Mouse (Mus musculus): ENCODE results near the gene Rccd1. TPM values are rescaled to one million over a fixed set of nuclear protein-coding genes. Genes with fewer than 3 reads are reported as not detected.

The Rccd1 gene
- polyA plus RNA-seq, 1 experiment from 2014 or later: 10.4 TPM

- Histone ChIP-seq H3K4me3 (replicated peaks) (no peak overlapping the region), H3K27me3 (no peaks in the 10 kb centered on the region), H3K4me1 (no peaks in the 10 kb centered on the region), H3K9me3 (replicated peaks) (peaks cover 2% of the 10 kb centered on the region; the same call in 1 of the 2 replicates), H3K9ac (no peak overlapping the region), H3K27ac (replicated peaks) (no peak overlapping the region), H3K36me3 (peaks cover 83% of the 10 kb centered on the region), H3K4me2 (replicated peaks) (no peak overlapping the region)
- ATAC-seq (ENCODE audit: insufficient number of reproducible peaks, low FRiP score, low TSS enrichment, low read depth): no peak
- WGBS: 84% methylated on average over 10 of the region's 10 CpGs
Observed at GRCm38 (mm10) chr7:80280032-80280431, 44.2 kb downstream of the Rccd1 start.

- no peak overlapping the region for H3K4me3 ChIP-seq (replicated peaks)
- H3K27ac ChIP-seq (replicated peaks): no peak overlapping the region
- no peak overlapping the region for H3K9ac ChIP-seq
- H3K27me3 ChIP-seq: no peaks in the 10 kb centered on the region
- no peak for ATAC-seq (ENCODE audit: insufficient number of reproducible peaks, low FRiP score, low TSS enrichment, low read depth)
- H3K4me2 ChIP-seq (replicated peaks): no peak overlapping the region
- peaks cover 9% of the 10 kb centered on the region; the same call in 1 of the 2 replicates for H3K9me3 ChIP-seq (replicated peaks)
- H3K4me1 ChIP-seq: no peaks in the 10 kb centered on the region
- WGBS: 97% methylated on average over 4 of the region's 4 CpGs
- H3K36me3 ChIP-seq: peaks cover 77% of the 10 kb centered on the region
Observed at GRCm38 (mm10) chr7:80276374-80276773, 47.9 kb downstream of the Rccd1 start.

GRCm38 (mm10) chr7:80273456-80273855, 50.8 kb downstream of the Rccd1 start:
- H3K27ac ChIP-seq (replicated peaks): no peak overlapping the region

GRCm38 (mm10) chr7:80269751-80270255, 54.5 kb downstream of the Rccd1 start:
- Histone ChIP-seq H3K9ac (peak overlapping the region; percentile 37), H3K36me3 (peaks cover 43% of the 10 kb centered on the region), H3K27ac (replicated peaks) (no peak overlapping the region), H3K4me1 (peaks cover 20% of the 10 kb centered on the region), H3K9me3 (replicated peaks) (0 out of 2 replicates have a peak, but pooled peaks cover 4% of the 10 kb centered on the region), H3K4me3 (replicated peaks) (peak overlapping the region; percentile 57), H3K4me2 (replicated peaks) (peak overlapping the region; percentile 79), H3K27me3 (no peaks in the 10 kb centered on the region)
- peak; percentile 56; the same call in 1 of the 2 replicates for ATAC-seq (ENCODE audit: insufficient number of reproducible peaks, low FRiP score, low TSS enrichment, low read depth)
- WGBS: 1% methylated on average over 23 of the region's 23 CpGs

More at GRCm38 (mm10) chr7:80273456-80273855, 50.8 kb downstream of the Rccd1 start:
- Histone ChIP-seq H3K4me3 (replicated peaks) (no peak overlapping the region), H3K9ac (no peak overlapping the region), H3K4me1 (peaks cover 18% of the 10 kb centered on the region), H3K36me3 (peaks cover 52% of the 10 kb centered on the region), H3K9me3 (replicated peaks) (peaks cover 9% of the 10 kb centered on the region; the same call in 1 of the 2 replicates), H3K4me2 (replicated peaks) (no peak overlapping the region), H3K27me3 (no peaks in the 10 kb centered on the region)
- WGBS: 87% methylated on average over 2 of the region's 2 CpGs
- ATAC-seq (ENCODE audit: insufficient number of reproducible peaks, low FRiP score, low TSS enrichment, low read depth): no peak

- Histone ChIP-seq H3K4me1 (peaks cover 20% of the 10 kb centered on the region), H3K36me3 (peaks cover 43% of the 10 kb centered on the region), H3K27me3 (no peaks in the 10 kb centered on the region), H3K9ac (peak within 1 kb of the TSS; percentile 37), H3K4me3 (replicated peaks) (peak within 1 kb of the TSS; percentile 57), H3K27ac (replicated peaks) (peak within 1 kb of the TSS; percentile 59; the same call in 1 of the 2 replicates), H3K9me3 (replicated peaks) (no peaks in the 10 kb centered on the region), H3K4me2 (replicated peaks) (peak within 1 kb of the TSS; percentile 79)
- 4% methylated on average over 21 of the region's 21 CpGs for WGBS
- peak; percentile 86 for ATAC-seq (ENCODE audit: insufficient number of reproducible peaks, low FRiP score, low TSS enrichment, low read depth)
Observed at GRCm38 (mm10) chr7:80268897-80269750, 55.1 kb downstream of the Rccd1 start, which contains the start of gene Vps33b. TSS of gene Vps33b (plus strand) at chr7:80269649.

GRCm38 (mm10) chr7:80267764-80268163, 56.5 kb downstream of the Rccd1 start:
- Histone ChIP-seq H3K9ac (no peak overlapping the region), H3K4me1 (peaks cover 20% of the 10 kb centered on the region), H3K4me3 (replicated peaks) (no peak overlapping the region), H3K9me3 (replicated peaks) (no peaks in the 10 kb centered on the region), H3K27ac (replicated peaks) (no peak overlapping the region), H3K4me2 (replicated peaks) (no peak overlapping the region), H3K27me3 (no peaks in the 10 kb centered on the region), H3K36me3 (peaks cover 40% of the 10 kb centered on the region)
- ATAC-seq (ENCODE audit: insufficient number of reproducible peaks, low FRiP score, low TSS enrichment, low read depth): no peak
- 63% methylated on average over 1 of the region's 1 CpGs for WGBS

- Histone ChIP-seq H3K4me3 (replicated peaks) (no peak overlapping the region), H3K27me3 (peaks cover 6% of the 10 kb centered on the region; the same call in 1 of the 2 replicates), H3K4me1 (peaks cover 22% of the 10 kb centered on the region), H3K27ac (replicated peaks) (no peak overlapping the region), H3K36me3 (peaks cover 40% of the 10 kb centered on the region), H3K4me2 (replicated peaks) (no peak overlapping the region), H3K9me3 (replicated peaks) (no peaks in the 10 kb centered on the region), H3K9ac (no peak overlapping the region)
- 93% methylated on average over 12 of the region's 12 CpGs for WGBS
- ATAC-seq (ENCODE audit: insufficient number of reproducible peaks, low FRiP score, low TSS enrichment, low read depth): no peak
Observed at GRCm38 (mm10) chr7:80264606-80265005, 59.6 kb downstream of the Rccd1 start.

- Histone ChIP-seq H3K4me1 (peaks cover 13% of the 10 kb centered on the region; the same call in 1 of the 2 replicates), H3K27me3 (peaks cover 21% of the 10 kb centered on the region), H3K27ac (replicated peaks) (peak overlapping the region; percentile 84), H3K9me3 (replicated peaks) (no peaks in the 10 kb centered on the region), H3K36me3 (peaks cover 33% of the 10 kb centered on the region), H3K4me2 (replicated peaks) (peak overlapping the region; percentile 82), H3K4me3 (replicated peaks) (peak overlapping the region; percentile 79), H3K9ac (peak overlapping the region; percentile 69)
- WGBS: under 1% methylated on average over 32 of the region's 32 CpGs
- ATAC-seq (ENCODE audit: insufficient number of reproducible peaks, low FRiP score, low TSS enrichment, low read depth): peak; percentile 61
Observed at GRCm38 (mm10) chr7:80261372-80261990, 62.8 kb downstream of the Rccd1 start.

- peak within 1 kb of the TSS; percentile 79 for H3K4me3 ChIP-seq (replicated peaks)
- H3K27me3 ChIP-seq: peaks cover 21% of the 10 kb centered on the region
- H3K4me2 ChIP-seq (replicated peaks): peak within 1 kb of the TSS; percentile 82
- H3K9ac ChIP-seq: peak within 1 kb of the TSS; percentile 69
- H3K4me1 ChIP-seq: peaks cover 13% of the 10 kb centered on the region; the same call in 1 of the 2 replicates
- peaks cover 26% of the 10 kb centered on the region for H3K36me3 ChIP-seq
- peak; percentile 83 for ATAC-seq (ENCODE audit: insufficient number of reproducible peaks, low FRiP score, low TSS enrichment, low read depth)
- no peaks in the 10 kb centered on the region for H3K9me3 ChIP-seq (replicated peaks)
- 24% methylated on average over 40 of the region's 40 CpGs for WGBS
- peak within 1 kb of the TSS; percentile 84 for H3K27ac ChIP-seq (replicated peaks)
Observed at GRCm38 (mm10) chr7:80260625-80261371, 63.5 kb downstream of the Rccd1 start, which contains the start of gene Ngrn. TSS of gene Ngrn (plus strand) at chr7:80261215.

GRCm38 (mm10) chr7:80257706-80258105, 66.5 kb downstream of the Rccd1 start:
- H3K9ac ChIP-seq: no peak overlapping the region
- 52% methylated on average over 2 of the region's 2 CpGs for WGBS

More at GRCm38 (mm10) chr7:80257706-80258105, 66.5 kb downstream of the Rccd1 start:
- peaks cover 26% of the 10 kb centered on the region for H3K27me3 ChIP-seq
- H3K27ac ChIP-seq (replicated peaks): no peak overlapping the region
- H3K36me3 ChIP-seq: no peaks in the 10 kb centered on the region
- no peak overlapping the region for H3K4me2 ChIP-seq (replicated peaks)
- no peak for ATAC-seq (ENCODE audit: insufficient number of reproducible peaks, low FRiP score, low TSS enrichment, low read depth)
- H3K4me3 ChIP-seq (replicated peaks): no peak overlapping the region
- no peaks in the 10 kb centered on the region for H3K9me3 ChIP-seq (replicated peaks)
- H3K4me1 ChIP-seq: peaks cover 13% of the 10 kb centered on the region; the same call in 1 of the 2 replicates
